Mouse (Mus musculus) left cerebral cortex, postnatal 10 days (tissue): ENCODE results near the gene Cap2. TPM values are rescaled to one million over a fixed set of nuclear protein-coding genes. Genes with fewer than 3 reads are reported as not detected.

Experiments
- DNase-seq, 2 experiments: peaks; one replicate each; pipeline ENCODE4 v3.0.0; 2021 to 2022; ENCODE audit warnings: low spot score in 2 of 2, mixed read lengths in 1 of 2; ENCODE audit errors: extremely low spot score in 1 of 2
- intact Hi-C: fragments of 180-260 bp; cut with DNase I; formaldehyde crosslinking; loops from one replicate; pipeline ENCODE4 v1.15.1; 2025
- total RNA-seq, 2 experiments: library from RNA; stranded (reverse); gene quantifications; 2 replicates each; pipeline ENCODE4 v1.2.3; 2021

The Cap2 gene
- total RNA-seq, 2 experiments from 2014 or later: 86.0 to 95.9 TPM

GRCm38 (mm10) chr13:46523235-46523634 is 21.6 kb downstream of the Cap2 start:
- intact Hi-C loops: no loop called here
- DNase-seq: peak in 1 of 2 experiments; percentile 38

- intact Hi-C loops: no loop called here
- peak in 1 of 2 experiments; percentile 64 for DNase-seq
Measured at GRCm38 (mm10) chr13:46523712-46524111, 22.1 kb downstream of the Cap2 start.

- intact Hi-C loops: no loop called here
- no peak for DNase-seq
Measured at GRCm38 (mm10) chr13:46525295-46526255, 23.9 kb downstream of the Cap2 start.

- intact Hi-C loops: no loop called here
- no peak for DNase-seq
Measured at GRCm38 (mm10) chr13:46526645-46527044, 25.0 kb downstream of the Cap2 start.

GRCm38 (mm10) chr13:46527340-46527739 is 25.7 kb downstream of the Cap2 start:
- DNase-seq: no peak
- intact Hi-C loops: no loop called here

- DNase-seq: no peak
- intact Hi-C loops: no loop called here
Measured at GRCm38 (mm10) chr13:46529037-46529436, 27.4 kb downstream of the Cap2 start.

- no peak for DNase-seq
- intact Hi-C loops: no loop called here
Measured at GRCm38 (mm10) chr13:46530546-46530945, 28.9 kb downstream of the Cap2 start.

- no peak for DNase-seq
- intact Hi-C loops: no loop called here
Measured at GRCm38 (mm10) chr13:46531676-46532075, 30.0 kb downstream of the Cap2 start.

GRCm38 (mm10) chr13:46532276-46532675 is 30.6 kb downstream of the Cap2 start:
- intact Hi-C loops: no loop called here

GRCm38 (mm10) chr13:46533342-46534129 is 31.9 kb downstream of the Cap2 start:
- DNase-seq: no peak
- intact Hi-C loops: no loop called here

More at GRCm38 (mm10) chr13:46532276-46532675, 30.6 kb downstream of the Cap2 start:
- no peak for DNase-seq

GRCm38 (mm10) chr13:46534171-46534968 is 32.7 kb downstream of the Cap2 start:
- no peak for DNase-seq

GRCm38 (mm10) chr13:46534969-46535785 is 33.5 kb downstream of the Cap2 start:
- no peak for DNase-seq
- intact Hi-C loops: no loop called here

More at GRCm38 (mm10) chr13:46534171-46534968, 32.7 kb downstream of the Cap2 start:
- intact Hi-C loops: no loop called here

GRCm38 (mm10) chr13:46539284-46539683 is 37.6 kb downstream of the Cap2 start:
- DNase-seq: no peak
- intact Hi-C loops: no loop called here

GRCm38 (mm10) chr13:46540943-46541342 is 39.3 kb downstream of the Cap2 start:
- no peak for DNase-seq
- intact Hi-C loops: no loop called here

GRCm38 (mm10) chr13:46542782-46543181 is 41.1 kb downstream of the Cap2 start:
- intact Hi-C loops: no loop called here
- no peak for DNase-seq

GRCm38 (mm10) chr13:46544608-46545007 is 43.0 kb downstream of the Cap2 start:
- intact Hi-C loops: no loop called here

GRCm38 (mm10) chr13:46545081-46545480 is 43.4 kb downstream of the Cap2 start:
- no peak for DNase-seq
- intact Hi-C loops: no loop called here

More at GRCm38 (mm10) chr13:46544608-46545007, 43.0 kb downstream of the Cap2 start:
- no peak for DNase-seq

GRCm38 (mm10) chr13:46546846-46547245 is 45.2 kb downstream of the Cap2 start:
- intact Hi-C loops: no loop called here
- no peak for DNase-seq
